Mouse (Mus musculus) heart, embryonic 10.5 days (tissue): ENCODE data around the gene Ube4a. TPM values are rescaled to one million over a fixed set of nuclear protein-coding genes. Genes with fewer than 3 reads are reported as not detected.

Source experiments
- DNase-seq: peaks from one replicate; pipeline ENCODE4 v3.0.0-alpha.2; 2017; ENCODE audit warnings: low spot score
- H3K27ac ChIP-seq: fragments of 300-500 bp; sonication (generic); 2 replicates; pipeline ENCODE4 v1.5.1; 2016; ENCODE audit warnings: mild to moderate bottlenecking
- H3K27me3 ChIP-seq: fragments of 300-500 bp; sonication (generic); 2 replicates; pipeline ENCODE4 v1.6.1; 2016; ENCODE audit warnings: mild to moderate bottlenecking; ENCODE audit not compliant: poor library complexity, insufficient read depth, severe bottlenecking
- H3K36me3 ChIP-seq: fragments of 300-500 bp; sonication (generic); 2 replicates; pipeline ENCODE4 v1.6.1; 2016; ENCODE audit warnings: mild to moderate bottlenecking, moderate library complexity
- H3K4me1 ChIP-seq: fragments of 300-500 bp; sonication (generic); 2 replicates; pipeline ENCODE4 v1.6.1; 2016; ENCODE audit warnings: mild to moderate bottlenecking
- H3K4me3 ChIP-seq: fragments of 300-500 bp; sonication (generic); 2 replicates; pipeline ENCODE4 v1.5.1; 2016; ENCODE audit warnings: mild to moderate bottlenecking, moderate library complexity
- H3K9me3 ChIP-seq: fragments of 300-500 bp; sonication (generic); 2 replicates; pipeline ENCODE4 v1.6.1; 2016; ENCODE audit warnings: mild to moderate bottlenecking, moderate library complexity
- WGBS: fragments of 180-500 bp; shearing (Covaris S2); methylation state at CpG from one replicate; pipeline ENCODE4 v1.1.7; 2016; 5-methylcytosine and 5-hydroxymethylcytosine counted together
- polyA plus RNA-seq: library from polyadenylated mRNA; unstranded; fragments of >200 nt; fragmentation: Nextera tagmentation; extraction: Ambion mirVana; gene quantifications from 2 replicates; pipeline ENCODE4 v1.2.1, GENCODE M21; 2016

Gene Ube4a
- polyA plus RNA-seq, 1 experiment from 2014 or later = 17.8 TPM

- H3K36me3 ChIP-seq = peaks cover 5% of the 10 kb centered on the region; the same call in 1 of the 2 replicates
- no peaks in the 10 kb centered on the region for H3K27me3 ChIP-seq
- 0 out of 2 replicates have a peak, but pooled peaks cover 3% of the 10 kb centered on the region for H3K4me1 ChIP-seq
- H3K27ac ChIP-seq = peak within 1 kb of the TSS; percentile 96
- H3K9me3 ChIP-seq = no peaks in the 10 kb centered on the region
- peak; percentile 92 for DNase-seq
- peak within 1 kb of the TSS; percentile 99 for H3K4me3 ChIP-seq
- WGBS = under 1% methylated on average over 48 of the region's 48 CpGs
Measured at GRCm38 (mm10) chr9:44920374-44921122, 44.9 kb downstream of the Ube4a start, which contains the start of gene Atp5l. TSS of gene Atp5l (minus strand) at chr9:44920742.

- peak overlapping the region; percentile 96; the same call in 1 of the 2 replicates for H3K27ac ChIP-seq
- 0 out of 2 replicates have a peak, but pooled peaks cover 6% of the 10 kb centered on the region for H3K4me1 ChIP-seq
- H3K27me3 ChIP-seq = no peaks in the 10 kb centered on the region
- 0 out of 2 replicates have a peak, but pooled peaks cover 5% of the 10 kb centered on the region for H3K36me3 ChIP-seq
- no peak for DNase-seq
- H3K4me3 ChIP-seq = peak overlapping the region; percentile 99
- no peaks in the 10 kb centered on the region for H3K9me3 ChIP-seq
- 25% methylated on average over 2 of the region's 2 CpGs for WGBS
Measured at GRCm38 (mm10) chr9:44919606-44920005, 45.8 kb downstream of the Ube4a start.

- H3K4me1 ChIP-seq = 0 out of 2 replicates have a peak, but pooled peaks cover 6% of the 10 kb centered on the region
- H3K36me3 ChIP-seq = peaks cover 23% of the 10 kb centered on the region
- H3K27me3 ChIP-seq = no peaks in the 10 kb centered on the region
- no peak overlapping the region for H3K4me3 ChIP-seq
- 73% methylated on average over 1 of the region's 1 CpGs for WGBS
- H3K9me3 ChIP-seq = no peaks in the 10 kb centered on the region
- DNase-seq = no peak
- H3K27ac ChIP-seq = no peak overlapping the region
Measured at GRCm38 (mm10) chr9:44916196-44916595, 49.2 kb downstream of the Ube4a start.

GRCm38 (mm10) chr9:44914706-44915105, 50.7 kb downstream of the Ube4a start:
- H3K27me3 ChIP-seq = no peaks in the 10 kb centered on the region
- 0 out of 2 replicates have a peak, but pooled peaks cover 6% of the 10 kb centered on the region for H3K4me1 ChIP-seq
- no peak overlapping the region for H3K27ac ChIP-seq
- H3K9me3 ChIP-seq = no peaks in the 10 kb centered on the region
- DNase-seq = no peak
- 56% methylated on average over 4 of the region's 4 CpGs for WGBS
- H3K36me3 ChIP-seq = peaks cover 37% of the 10 kb centered on the region
- H3K4me3 ChIP-seq = no peak overlapping the region

- Histone ChIP-seq H3K9me3 (no peaks in the 10 kb centered on the region), H3K27me3 (no peaks in the 10 kb centered on the region), H3K36me3 (peaks cover 32% of the 10 kb centered on the region), H3K27ac (no peak overlapping the region), H3K4me1 (0 out of 2 replicates have a peak, but pooled peaks cover 3% of the 10 kb centered on the region), H3K4me3 (no peak overlapping the region)
- 86% methylated on average over 4 of the region's 4 CpGs for WGBS
- no peak for DNase-seq
Measured at GRCm38 (mm10) chr9:44911365-44911764, 54.0 kb downstream of the Ube4a start.

- no peak overlapping the region for H3K27ac ChIP-seq
- H3K27me3 ChIP-seq = no peaks in the 10 kb centered on the region
- H3K36me3 ChIP-seq = peaks cover 8% of the 10 kb centered on the region
- DNase-seq = no peak
- H3K9me3 ChIP-seq = no peaks in the 10 kb centered on the region
- H3K4me3 ChIP-seq = no peak overlapping the region
- WGBS = 54% methylated on average over 4 of the region's 4 CpGs
- H3K4me1 ChIP-seq = no peaks in the 10 kb centered on the region; the same call in 1 of the 2 replicates
Measured at GRCm38 (mm10) chr9:44905620-44906019, 59.8 kb downstream of the Ube4a start.

- Histone ChIP-seq H3K4me3 (no peak overlapping the region), H3K4me1 (no peaks in the 10 kb centered on the region; the same call in 1 of the 2 replicates), H3K9me3 (no peaks in the 10 kb centered on the region), H3K36me3 (peaks cover 2% of the 10 kb centered on the region; the same call in 1 of the 2 replicates), H3K27me3 (no peaks in the 10 kb centered on the region), H3K27ac (no peak overlapping the region)
- DNase-seq = no peak
- whole genome bisulfite sequencing = 59% methylated on average over 5 of the region's 5 CpGs
Measured at GRCm38 (mm10) chr9:44904964-44905363, 60.4 kb downstream of the Ube4a start.

GRCm38 (mm10) chr9:44903856-44904255, 61.5 kb downstream of the Ube4a start:
- Histone ChIP-seq H3K36me3 (no peaks in the 10 kb centered on the region), H3K4me3 (no peak overlapping the region), H3K27me3 (no peaks in the 10 kb centered on the region), H3K27ac (no peak overlapping the region), H3K4me1 (no peaks in the 10 kb centered on the region; the same call in 1 of the 2 replicates), H3K9me3 (no peaks in the 10 kb centered on the region)
- no peak for DNase-seq
- WGBS = 76% methylated on average over 4 of the region's 4 CpGs

- no peaks in the 10 kb centered on the region for H3K9me3 ChIP-seq
- DNase-seq = no peak
- H3K4me3 ChIP-seq = no peak overlapping the region
- no peaks in the 10 kb centered on the region for H3K27me3 ChIP-seq
- no peaks in the 10 kb centered on the region; the same call in 1 of the 2 replicates for H3K4me1 ChIP-seq
- WGBS = 62% methylated on average over 4 of the region's 4 CpGs
- no peaks in the 10 kb centered on the region for H3K36me3 ChIP-seq
- no peak overlapping the region for H3K27ac ChIP-seq
Measured at GRCm38 (mm10) chr9:44900402-44900801, 65.0 kb downstream of the Ube4a start.

GRCm38 (mm10) chr9:44899716-44900115, 65.7 kb downstream of the Ube4a start:
- Histone ChIP-seq H3K4me1 (no peaks in the 10 kb centered on the region), H3K36me3 (no peaks in the 10 kb centered on the region), H3K27ac (no peak overlapping the region), H3K27me3 (no peaks in the 10 kb centered on the region), H3K9me3 (no peaks in the 10 kb centered on the region), H3K4me3 (no peak overlapping the region)
- DNase-seq = no peak
- 71% methylated on average over 3 of the region's 3 CpGs for WGBS

- H3K4me1 ChIP-seq = 0 out of 2 replicates have a peak, but pooled peaks cover 2% of the 10 kb centered on the region
- no peaks in the 10 kb centered on the region for H3K36me3 ChIP-seq
- H3K27me3 ChIP-seq = no peaks in the 10 kb centered on the region
- DNase-seq = no peak
- H3K27ac ChIP-seq = no peak overlapping the region
- WGBS = 61% methylated on average over 4 of the region's 4 CpGs
- no peaks in the 10 kb centered on the region for H3K9me3 ChIP-seq
- no peak overlapping the region for H3K4me3 ChIP-seq
Measured at GRCm38 (mm10) chr9:44897024-44897423, 68.4 kb downstream of the Ube4a start.

- Histone ChIP-seq H3K4me3 (no peak overlapping the region), H3K4me1 (0 out of 2 replicates have a peak, but pooled peaks cover 2% of the 10 kb centered on the region), H3K27ac (no peak overlapping the region), H3K9me3 (no peaks in the 10 kb centered on the region), H3K27me3 (no peaks in the 10 kb centered on the region), H3K36me3 (no peaks in the 10 kb centered on the region)
- WGBS = 32% methylated on average over 3 of the region's 3 CpGs
- no peak for DNase-seq
Measured at GRCm38 (mm10) chr9:44892664-44893063, 72.7 kb downstream of the Ube4a start.

- no peaks in the 10 kb centered on the region for H3K36me3 ChIP-seq
- WGBS = 82% methylated on average over 6 of the region's 6 CpGs
- H3K27me3 ChIP-seq = no peaks in the 10 kb centered on the region
- no peak for DNase-seq
- H3K4me1 ChIP-seq = 0 out of 2 replicates have a peak, but pooled peaks cover 2% of the 10 kb centered on the region
- H3K27ac ChIP-seq = no peak overlapping the region
- H3K4me3 ChIP-seq = no peak overlapping the region
- no peaks in the 10 kb centered on the region for H3K9me3 ChIP-seq
Measured at GRCm38 (mm10) chr9:44891210-44891609, 74.2 kb downstream of the Ube4a start.
